Mouse (Mus musculus) liver, embryonic 14.5 days (tissue): Measurements from ENCODE around the gene Ccm2. TPM values are rescaled to one million over a fixed set of nuclear protein-coding genes. Genes with fewer than 3 reads are reported as not detected.

Source experiments
- ATAC-seq: fragments of 200-750 bp; cut with Nextera tagmentation; 2 replicates; pipeline ENCODE4 v1.8.0; 2017; ENCODE audit warnings: moderate number of reproducible peaks, mild to moderate bottlenecking, moderate library complexity; ENCODE audit not compliant: insufficient read depth
- DNase-seq, 3 experiments: peaks; one replicate each; pipeline ENCODE4 v3.0.0-alpha.2; 2012 to 2013; ENCODE audit warnings: low read depth in 3 of 3, low spot score in 3 of 3
- H3K27ac ChIP-seq: fragments of 300-500 bp; sonication (generic); 2 replicates; pipeline ENCODE4 v1.5.1; 2014; ENCODE audit warnings: moderate library complexity, mild to moderate bottlenecking, control low read depth, inconsistent platforms
- H3K27me3 ChIP-seq: fragments of 300-500 bp; sonication (generic); 2 replicates; pipeline ENCODE4 v1.6.1; 2014; ENCODE audit warnings: mild to moderate bottlenecking, low read length, moderate library complexity; ENCODE audit not compliant: control insufficient read depth, insufficient read depth
- H3K36me3 ChIP-seq: fragments of 300-500 bp; sonication (generic); replicated peaks from 2 replicates; pipeline ENCODE4 v1.6.1; 2014; ENCODE audit warnings: low read depth; ENCODE audit not compliant: control insufficient read depth, insufficient read depth
- H3K4me1 ChIP-seq, 2 experiments: fragments of 200-500 bp in 1 of 2; fragments of 300-500 bp in 1 of 2; sonication (generic) in 1 of 2; replicated peaks; 2 replicates each; pipeline ENCODE4 v1.6.1; 2012 to 2014; ENCODE audit warnings: antibody characterized with exemption in 1 of 2, inconsistent platforms in 1 of 2, low read length in 1 of 2; ENCODE audit not compliant: control insufficient read depth in 2 of 2, insufficient read depth in 2 of 2
- H3K4me2 ChIP-seq: fragments of 300-500 bp; sonication (generic); 2 replicates; pipeline ENCODE4 v1.6.1; 2014; ENCODE audit warnings: low read depth, mild to moderate bottlenecking, control low read depth, moderate library complexity
- H3K4me3 ChIP-seq, 2 experiments: fragments of 200-500 bp in 1 of 2; fragments of 300-500 bp in 1 of 2; sonication (generic) in 1 of 2; 2 replicates each; pipeline ENCODE4 v1.5.1; 2012 to 2014; ENCODE audit warnings: low read depth in 2 of 2, low read length in 2 of 2, mild to moderate bottlenecking in 2 of 2, control low read depth in 1 of 2, inconsistent platforms in 1 of 2, moderate library complexity in 1 of 2; ENCODE audit not compliant: insufficient read depth in 1 of 2
- H3K9ac ChIP-seq: fragments of 300-500 bp; sonication (generic); replicated peaks from 2 replicates; pipeline ENCODE4 v1.6.1; 2014; ENCODE audit warnings: mild to moderate bottlenecking, control low read depth, moderate library complexity
- H3K9me3 ChIP-seq: fragments of 300-500 bp; sonication (generic); 2 replicates; pipeline ENCODE4 v1.6.1; 2016; ENCODE audit warnings: low read length, mixed read lengths; ENCODE audit not compliant: control insufficient read depth
- CTCF ChIP-seq: IDR thresholded peaks from 2 replicates; pipeline ENCODE4 v1.5.1; 2016; ENCODE audit warnings: antibody characterized with exemption, low read depth, control low read depth
- EP300 ChIP-seq: IDR thresholded peaks from 2 replicates; pipeline ENCODE4 v1.6.1; 2016; ENCODE audit warnings: antibody characterized with exemption, low read depth
- WGBS: fragments of 180-500 bp; shearing (Covaris S2); extraction: QIAGEN DNeasy Blood & Tissue Kit; methylation state at CpG from one replicate; pipeline ENCODE4 v1.1.7; 2014; ENCODE audit not compliant: insufficient replicate concordance; 5-methylcytosine and 5-hydroxymethylcytosine counted together
- polyA plus RNA-seq, 2 experiments: library from polyadenylated mRNA; depleted of rRNA in 1 of 2; stranded (reverse) in 1 of 2; unstranded in 1 of 2; fragments of >200 nt; fragmentation: Nextera tagmentation in 1 of 2; extraction: Ambion mirVana in 1 of 2; gene quantifications; 2 replicates each; pipeline versions ENCODE4 v1.2.1 to v1.2.3; 2012 to 2014

Gene Ccm2
- polyA plus RNA-seq, 2 experiments = 33.1 to 39.4 TPM

- peak overlapping the region; percentile 53 for H3K4me2 ChIP-seq
- H3K9me3 ChIP-seq = no peaks in the 10 kb centered on the region
- no peak overlapping the region for H3K27ac ChIP-seq
- 65% methylated on average over 6 of the region's 6 CpGs for WGBS
- peaks cover 6% of the 10 kb centered on the region for H3K36me3 ChIP-seq
- no peak for ATAC-seq
- TF ChIP-seq EP300 = no peak
- TF ChIP-seq CTCF = no peak
- peaks cover 16% of the 10 kb centered on the region for H3K27me3 ChIP-seq
- H3K4me1 ChIP-seq = peaks cover 17 to 25% of the 10 kb centered on the region in 2 experiments
- no peak overlapping the region; the same call in none of the 2 replicates for H3K9ac ChIP-seq
- H3K4me3 ChIP-seq = peak overlapping the region in 1 of 2 experiments; percentile 2; a peak in 1 of 4 replicates
- DNase-seq = no peak
Observed at GRCm38 (mm10) chr11:6599831-6600230, 53.1 kb downstream of the Ccm2 start.

- H3K36me3 ChIP-seq = peaks cover 6% of the 10 kb centered on the region
- H3K4me3 ChIP-seq = peak overlapping the region in 1 of 2 experiments; percentile 2; a peak in 1 of 4 replicates
- WGBS = 62% methylated on average over 8 of the region's 8 CpGs
- peaks cover 22% of the 10 kb centered on the region for H3K27me3 ChIP-seq
- no peak for DNase-seq
- H3K9ac ChIP-seq = no peak overlapping the region
- H3K27ac ChIP-seq = no peak overlapping the region
- TF ChIP-seq CTCF (no peak), EP300 (no peak)
- H3K4me2 ChIP-seq = peak overlapping the region; percentile 53
- peak; percentile 44 for ATAC-seq
- peaks cover 11 to 19% of the 10 kb centered on the region in 2 experiments for H3K4me1 ChIP-seq
- H3K9me3 ChIP-seq = no peaks in the 10 kb centered on the region
Observed at GRCm38 (mm10) chr11:6600284-6600944, 53.7 kb downstream of the Ccm2 start.

- peaks cover 4 to 10% of the 10 kb centered on the region in 2 experiments; a peak in 3 of 4 replicates for H3K4me1 ChIP-seq
- 64% methylated on average over 20 of the region's 20 CpGs for WGBS
- H3K4me2 ChIP-seq = no peak overlapping the region
- DNase-seq = no peak
- no peaks in the 10 kb centered on the region; the same call in 1 of the 2 replicates for H3K36me3 ChIP-seq
- TF ChIP-seq CTCF = no peak
- no peak for TF ChIP-seq EP300
- no peak for ATAC-seq
- H3K27me3 ChIP-seq = peaks cover 36% of the 10 kb centered on the region
- no peak overlapping the region for H3K27ac ChIP-seq
- no peak overlapping the region for H3K9ac ChIP-seq
- H3K9me3 ChIP-seq = no peaks in the 10 kb centered on the region
- no peak overlapping the region for H3K4me3 ChIP-seq
Observed at GRCm38 (mm10) chr11:6601649-6602480, 55.2 kb downstream of the Ccm2 start.

- WGBS = 76% methylated on average over 9 of the region's 9 CpGs
- H3K36me3 ChIP-seq = no peaks in the 10 kb centered on the region
- TF ChIP-seq CTCF (no peak), EP300 (no peak)
- no peak overlapping the region for H3K9ac ChIP-seq
- ATAC-seq (no peak), DNase-seq (no peak)
- H3K4me3 ChIP-seq = no peak overlapping the region
- H3K27ac ChIP-seq = no peak overlapping the region
- H3K9me3 ChIP-seq = no peaks in the 10 kb centered on the region
- H3K4me2 ChIP-seq = no peak overlapping the region
- H3K27me3 ChIP-seq = peaks cover 36% of the 10 kb centered on the region
- H3K4me1 ChIP-seq = peaks cover 4 to 10% of the 10 kb centered on the region in 2 experiments; a peak in 3 of 4 replicates
Observed at GRCm38 (mm10) chr11:6602662-6603061, 56.0 kb downstream of the Ccm2 start.

- H3K36me3 ChIP-seq = no peaks in the 10 kb centered on the region
- H3K9ac ChIP-seq = no peak overlapping the region
- peaks cover 36% of the 10 kb centered on the region for H3K27me3 ChIP-seq
- no peak overlapping the region for H3K27ac ChIP-seq
- peaks cover 4 to 10% of the 10 kb centered on the region in 2 experiments; a peak in 3 of 4 replicates for H3K4me1 ChIP-seq
- 70% methylated on average over 9 of the region's 9 CpGs for WGBS
- DNase-seq (no peak), ATAC-seq (no peak)
- no peak overlapping the region for H3K4me3 ChIP-seq
- no peaks in the 10 kb centered on the region for H3K9me3 ChIP-seq
- no peak overlapping the region for H3K4me2 ChIP-seq
- TF ChIP-seq EP300 = no peak
- TF ChIP-seq CTCF = no peak
Observed at GRCm38 (mm10) chr11:6603224-6603623, 56.5 kb downstream of the Ccm2 start.
